Mouse (Mus musculus): Measurements from ENCODE around the gene Fmnl2.

DNA sequence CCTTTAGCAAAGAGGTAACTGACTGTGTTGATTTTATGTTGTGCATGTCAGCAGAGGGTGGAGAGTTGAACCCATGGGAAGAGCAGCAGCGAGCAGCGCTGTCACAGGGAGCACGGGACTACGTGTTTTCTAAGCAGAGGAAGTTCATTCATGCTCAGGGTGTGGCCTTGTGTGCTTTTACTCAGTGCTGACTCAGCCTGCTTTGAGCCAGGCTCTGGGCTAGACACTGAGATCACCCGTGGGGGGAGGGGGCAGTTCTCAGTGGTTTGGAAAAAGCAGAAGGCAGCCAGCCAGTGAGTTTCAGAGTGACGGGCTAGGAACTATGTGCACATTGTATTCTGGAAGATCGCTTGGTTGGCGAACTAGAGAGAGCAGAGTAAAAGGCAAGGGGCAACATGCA is 97.4 kb downstream of the Fmnl2 start:
- TF ChIP-seq CTCF (IDR thresholded peaks at IDR 0.05; ENCODE audit: insufficient read depth, low read depth, low read length) (no peak), POLR2A (IDR thresholded peaks at IDR 0.05; ENCODE audit: insufficient read depth, low read depth, low read length) (no peak)
